Mouse (Mus musculus) cerebellum, adult 2 months (tissue): ENCODE results near the gene Btbd35f5. TPM values are rescaled to one million over a fixed set of nuclear protein-coding genes. Genes with fewer than 3 reads are reported as not detected.
"Not testable (repeated sequence)": the region's sequence is repeated elsewhere in the genome, so short reads cannot be mapped to it uniquely, and the experiment has no call there.

Source experiments
- DNase-seq, 2 experiments: peaks; one replicate each; pipeline ENCODE4 v3.0.0; 2021
- H3K27ac ChIP-seq: fragments of 200-500 bp; 2 replicates; pipeline ENCODE4 v1.5.1; 2012; ENCODE audit warnings: low read length, control low read depth, inconsistent platforms; ENCODE audit not compliant: insufficient read depth
- H3K27me3 ChIP-seq: fragments of 200-500 bp; 2 replicates; pipeline ENCODE4 v1.6.1; 2012; ENCODE audit warnings: inconsistent platforms, mild to moderate bottlenecking, low read length, moderate library complexity; ENCODE audit not compliant: control insufficient read depth, insufficient read depth
- H3K4me1 ChIP-seq: fragments of 200-500 bp; 2 replicates; pipeline ENCODE4 v1.6.1; 2011; ENCODE audit warnings: low read length; ENCODE audit not compliant: control insufficient read depth, insufficient read depth
- H3K4me3 ChIP-seq: fragments of 200-500 bp; replicated peaks from 2 replicates; pipeline ENCODE3; 2011; ENCODE audit warnings: mild to moderate bottlenecking, low read depth, low read length, control low read depth; ENCODE audit not compliant: insufficient read depth
- WGBS: fragments of 180-500 bp; shearing (Covaris S2); methylation state at CpG from one replicate; pipeline ENCODE4 v1.1.7; 2018; 5-methylcytosine and 5-hydroxymethylcytosine counted together
- polyA plus RNA-seq: library from polyadenylated mRNA; depleted of rRNA; stranded (reverse); fragments of >200 nt; gene quantifications from 2 replicates; pipeline ENCODE4 v1.2.3, GENCODE M21; 2012; rRNA removed

Gene Btbd35f5
- polyA plus RNA-seq: not detected in 2 replicates

GRCm38 (mm10) chrX:32973597-32973996, at the start of gene Btbd35f5:
Btbd35f5 (plus strand) TSS chrX:32973897.
- H3K4me1 ChIP-seq, H3K27me3 ChIP-seq, H3K27ac ChIP-seq, DNase-seq, H3K4me3 ChIP-seq: not testable (repeated sequence)
- WGBS: no CpG with 5 or more reads among the region's 3 CpGs

DNA sequence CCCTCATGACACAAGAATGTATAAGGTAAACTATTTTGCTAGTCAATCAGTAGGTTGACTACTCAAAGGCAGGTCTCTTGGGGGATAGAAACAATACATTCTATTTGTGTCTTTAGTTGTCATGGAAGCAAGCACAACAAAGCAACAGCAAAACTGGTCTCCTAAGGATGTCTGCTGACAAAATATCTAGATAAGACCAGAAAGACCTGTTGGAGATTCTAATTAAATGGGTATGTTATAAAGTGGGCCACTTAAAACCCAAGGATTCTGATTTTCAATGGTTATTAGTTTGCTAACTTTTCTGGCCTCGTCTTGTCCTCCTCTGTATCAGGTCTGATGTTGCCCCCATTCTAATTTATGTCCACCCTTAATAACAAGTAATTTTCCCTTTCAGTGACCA, 32.2 kb upstream of the Btbd35f5 start, which contains the start of gene Gm21789:
Gene Gm21789 (plus strand): TSS at position 301 of the 400 bp plus-strand sequence.
- H3K27me3 ChIP-seq, DNase-seq, H3K4me1 ChIP-seq, H3K27ac ChIP-seq, H3K4me3 ChIP-seq: not testable (repeated sequence)
- WGBS: no CpG with 5 or more reads among the region's 1 CpGs

Other genes with a start within 250 kb of the Btbd35f5 start
- not detected in 2 replicates for gene Btbd35f21, start 247.8 kb upstream of the Btbd35f5 start, polyA plus RNA-seq
- not detected in 2 replicates for gene Btbd35f30, start 79.3 kb upstream of the Btbd35f5 start, polyA plus RNA-seq
- gene Gm21789, start 32.1 kb upstream of the Btbd35f5 start, polyA plus RNA-seq: not detected in 2 replicates